Mouse (Mus musculus) limb, embryonic 11.5 days (tissue): ENCODE results near the gene Cdc42ep4. TPM values are rescaled to one million over a fixed set of nuclear protein-coding genes. Genes with fewer than 3 reads are reported as not detected.
A peak's percentile ranks its signal among the peaks of the same experiment; 100 is the strongest.

ENCODE experiments used
- ATAC-seq: fragments of 200-750 bp; cut with Nextera tagmentation; 2 replicates; pipeline ENCODE4 v1.8.0; 2017; ENCODE audit warnings: low read depth; ENCODE audit not compliant: insufficient number of reproducible peaks, low FRiP score, low TSS enrichment
- DNase-seq: peaks from one replicate; pipeline ENCODE4 v3.0.0-alpha.2; 2015; ENCODE audit warnings: low spot score
- H3K27ac ChIP-seq: fragments of 300-500 bp; sonication (generic); replicated peaks from 2 replicates; pipeline ENCODE4 v1.5.1; 2014; ENCODE audit warnings: low read depth, mild to moderate bottlenecking, low read length
- H3K27me3 ChIP-seq: fragments of 300-500 bp; sonication (generic); 2 replicates; pipeline ENCODE4 v1.6.1; 2014; ENCODE audit warnings: mild to moderate bottlenecking, low read length, mixed read lengths; ENCODE audit not compliant: control insufficient read depth, insufficient read depth
- H3K36me3 ChIP-seq: fragments of 300-500 bp; sonication (generic); 2 replicates; pipeline ENCODE4 v1.6.1; 2014; ENCODE audit warnings: mild to moderate bottlenecking, low read length, moderate library complexity, mixed read lengths; ENCODE audit not compliant: control insufficient read depth, insufficient read depth
- H3K4me1 ChIP-seq: fragments of 300-500 bp; sonication (generic); 2 replicates; pipeline ENCODE4 v1.6.1; 2014; ENCODE audit warnings: low read length, mixed read lengths; ENCODE audit not compliant: control insufficient read depth, insufficient read depth
- H3K4me2 ChIP-seq: fragments of 300-500 bp; sonication (generic); 2 replicates; pipeline ENCODE4 v1.6.1; 2014; ENCODE audit warnings: low read depth, mild to moderate bottlenecking, moderate library complexity; ENCODE audit not compliant: severe bottlenecking
- H3K4me3 ChIP-seq: fragments of 300-500 bp; sonication (generic); 2 replicates; pipeline ENCODE4 v1.5.1; 2014; ENCODE audit warnings: low read depth, low read length
- H3K9ac ChIP-seq: fragments of 300-500 bp; sonication (generic); 2 replicates; pipeline ENCODE4 v1.6.1; 2014; ENCODE audit warnings: mild to moderate bottlenecking, low read length
- H3K9me3 ChIP-seq: fragments of 300-500 bp; sonication (generic); 2 replicates; pipeline ENCODE4 v1.6.1; 2016; ENCODE audit warnings: low read length; ENCODE audit not compliant: control insufficient read depth
- WGBS: fragments of 180-500 bp; shearing (Covaris S2); extraction: QIAGEN DNeasy Blood & Tissue Kit; methylation state at CpG from one replicate; pipeline ENCODE4 v1.1.7; 2014; 5-methylcytosine and 5-hydroxymethylcytosine counted together
- polyA plus RNA-seq: library from polyadenylated mRNA; unstranded; fragments of >200 nt; fragmentation: Nextera tagmentation; extraction: Ambion mirVana; gene quantifications from 2 replicates; pipeline ENCODE4 v1.2.1, GENCODE M21; 2014

Cdc42ep4 gene
- 74.3 and 75.4 TPM in 2 replicates for polyA plus RNA-seq

DNA sequence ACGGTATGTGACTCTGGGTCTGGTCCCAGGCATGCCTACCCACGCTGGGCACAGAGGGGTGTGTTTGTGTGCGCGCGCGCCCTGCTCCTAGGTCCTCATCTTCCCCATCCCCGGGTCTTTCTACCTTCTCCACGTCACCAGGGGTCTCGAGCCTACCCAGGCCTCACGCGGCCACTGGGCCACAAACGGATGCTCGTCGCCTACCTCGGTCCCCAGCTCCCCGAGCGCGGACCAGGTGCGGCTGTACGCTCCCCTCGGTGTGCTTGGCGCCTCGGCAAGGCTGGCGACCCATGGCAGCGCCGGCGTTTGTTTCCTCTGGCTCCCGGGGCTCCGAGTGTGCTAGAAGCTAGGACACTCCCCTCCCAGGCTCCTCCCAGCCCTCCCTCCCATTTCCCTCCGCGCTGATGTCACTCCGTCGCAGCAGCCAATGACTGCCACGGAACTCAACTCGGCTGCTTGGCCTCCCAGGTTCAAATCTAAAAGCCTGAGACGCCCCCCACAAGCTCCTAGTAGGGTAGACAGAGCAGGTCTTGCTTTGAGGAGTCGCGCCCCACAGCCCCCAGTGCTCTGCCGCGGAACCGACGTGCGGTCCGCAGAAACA, at the start of gene Cdc42ep4:
TSS of gene Cdc42ep4 (minus strand) at position 398 of the 601 bp plus-strand sequence.
- Histone ChIP-seq H3K4me2 (peak within 1 kb of the TSS; percentile 98), H3K36me3 (no peaks in the 10 kb centered on the region; the same call in 1 of the 2 replicates), H3K27me3 (no peaks in the 10 kb centered on the region), H3K27ac (peak within 1 kb of the TSS; percentile 95), H3K4me3 (peak within 1 kb of the TSS; percentile 89), H3K9ac (peak within 1 kb of the TSS; percentile 83), H3K4me1 (peaks cover 35% of the 10 kb centered on the region), H3K9me3 (no peaks in the 10 kb centered on the region)
- WGBS = under 1% methylated on average over 44 of the region's 44 CpGs
- DNase-seq (peak; percentile 93), ATAC-seq (peak; percentile 62)

DNA sequence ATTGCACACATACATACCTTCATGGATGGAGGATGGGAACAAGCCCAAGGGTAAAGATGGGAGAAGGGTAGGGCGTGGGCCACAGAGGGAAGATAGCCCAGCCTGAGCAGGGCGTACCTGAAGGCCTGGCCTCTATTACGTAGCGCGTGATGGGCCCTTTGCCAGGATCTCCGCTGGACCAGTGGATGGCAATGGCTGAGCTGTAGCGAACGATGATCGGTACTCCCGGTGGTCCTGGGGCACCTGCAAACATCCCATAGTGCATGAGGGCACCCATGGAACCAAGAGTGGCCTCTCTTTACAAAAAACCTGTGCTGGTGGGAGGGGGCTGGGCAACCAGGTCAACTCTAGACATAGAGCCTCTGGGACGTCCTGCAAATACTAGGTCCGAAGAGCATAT, 48.3 kb upstream of the Cdc42ep4 start:
- 94% methylated on average over 12 of the region's 12 CpGs for WGBS
- ATAC-seq = no peak

DNA sequence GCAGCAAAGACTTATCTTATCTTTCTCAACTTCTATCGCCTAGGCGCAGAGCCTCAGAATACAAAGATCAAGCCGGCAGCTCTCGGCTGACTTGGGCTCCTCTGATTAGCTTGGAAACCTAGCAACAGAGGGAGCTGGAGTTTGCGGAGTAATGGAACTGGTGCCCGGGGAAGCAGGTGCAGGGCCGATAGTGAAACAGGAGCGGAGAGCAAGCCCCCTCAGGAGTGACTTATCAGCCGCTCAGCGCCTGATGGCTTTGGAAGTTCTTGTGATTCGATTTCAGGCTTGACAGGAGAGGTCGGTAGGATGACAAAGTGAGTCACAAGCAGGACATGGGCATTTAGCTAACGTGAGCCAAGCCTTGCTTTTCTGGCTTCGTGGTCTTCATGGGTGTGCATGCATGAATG, 47.4 kb upstream of the Cdc42ep4 start:
- peaks cover 15% of the 10 kb centered on the region for H3K4me1 ChIP-seq
- H3K4me3 ChIP-seq = no peak overlapping the region
- H3K9ac ChIP-seq = no peak overlapping the region
- no peak overlapping the region for H3K27ac ChIP-seq
- H3K36me3 ChIP-seq = no peaks in the 10 kb centered on the region; the same call in 1 of the 2 replicates
- no peak overlapping the region for H3K4me2 ChIP-seq
- WGBS = 90% methylated on average over 14 of the region's 14 CpGs
- H3K9me3 ChIP-seq = no peaks in the 10 kb centered on the region
- no peak for DNase-seq
- no peaks in the 10 kb centered on the region for H3K27me3 ChIP-seq
- ATAC-seq = no peak

More for the DNA sequence above, 48.3 kb upstream of the Cdc42ep4 start:
- Histone ChIP-seq H3K27ac (no peak overlapping the region), H3K4me3 (no peak overlapping the region), H3K36me3 (no peaks in the 10 kb centered on the region; the same call in 1 of the 2 replicates), H3K27me3 (no peaks in the 10 kb centered on the region), H3K4me1 (peaks cover 15% of the 10 kb centered on the region), H3K9me3 (no peaks in the 10 kb centered on the region), H3K9ac (no peak overlapping the region), H3K4me2 (no peak overlapping the region)
- DNase-seq = no peak

DNA sequence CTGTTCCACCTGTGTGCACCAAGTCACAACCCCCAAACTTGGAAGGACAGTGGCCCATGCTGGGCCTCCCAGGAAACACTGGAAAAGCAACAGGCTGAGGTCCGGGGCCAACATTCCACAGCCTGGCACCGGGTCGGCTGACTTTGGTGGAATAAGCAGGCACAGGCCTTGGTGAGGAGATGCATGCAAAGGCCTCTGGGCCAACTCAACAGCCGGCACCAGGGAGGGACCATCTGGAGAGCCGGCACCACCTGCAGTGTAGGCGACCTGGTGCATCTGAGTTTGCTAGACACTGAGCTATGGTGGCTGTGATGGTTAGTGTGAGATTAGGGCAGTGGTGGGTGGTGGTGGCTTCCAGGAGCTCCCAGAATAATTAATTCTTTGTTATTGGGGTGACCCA, 46.3 kb upstream of the Cdc42ep4 start:
- Histone ChIP-seq H3K36me3 (no peaks in the 10 kb centered on the region; the same call in 1 of the 2 replicates), H3K9me3 (no peaks in the 10 kb centered on the region), H3K27ac (no peak overlapping the region), H3K4me2 (no peak overlapping the region), H3K9ac (no peak overlapping the region), H3K27me3 (no peaks in the 10 kb centered on the region), H3K4me3 (no peak overlapping the region), H3K4me1 (peaks cover 15% of the 10 kb centered on the region)
- ATAC-seq (no peak), DNase-seq (no peak)
- WGBS = 81% methylated on average over 6 of the region's 6 CpGs

- Histone ChIP-seq H3K27ac (no peak overlapping the region), H3K4me3 (no peak overlapping the region), H3K27me3 (no peaks in the 10 kb centered on the region), H3K36me3 (no peaks in the 10 kb centered on the region; the same call in 1 of the 2 replicates), H3K4me1 (peaks cover 9% of the 10 kb centered on the region), H3K4me2 (no peak overlapping the region), H3K9me3 (no peaks in the 10 kb centered on the region), H3K9ac (no peak overlapping the region)
- 77% methylated on average over 19 of the region's 19 CpGs for WGBS
- no peak for ATAC-seq
- DNase-seq = no peak
These were observed 45.6 kb upstream of the Cdc42ep4 start for GRCm38 (mm10) chr11:113797014-113797983.

DNA sequence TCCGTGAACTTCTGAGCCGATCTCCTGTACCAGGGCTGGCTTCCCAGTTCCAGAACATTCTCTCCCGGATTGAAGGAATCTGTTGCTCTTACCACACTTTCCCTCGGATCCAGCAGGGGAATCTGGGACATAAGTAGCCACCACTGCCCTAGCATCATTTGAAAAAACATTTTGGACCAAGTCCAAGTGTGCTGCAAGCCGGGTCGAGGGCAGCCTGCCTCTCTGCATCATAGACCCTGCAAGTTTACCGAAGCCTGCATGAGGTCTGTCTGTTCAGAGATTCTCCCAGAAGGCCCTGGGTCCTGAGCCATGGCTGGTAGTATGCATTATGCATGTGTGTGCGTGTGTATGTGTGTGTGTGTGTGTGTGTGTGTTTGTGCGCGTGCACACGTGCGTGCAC, 44.2 kb upstream of the Cdc42ep4 start:
- Histone ChIP-seq H3K4me1 (0 out of 2 replicates have a peak, but pooled peaks cover 9% of the 10 kb centered on the region), H3K9me3 (no peaks in the 10 kb centered on the region), H3K27ac (no peak overlapping the region), H3K4me2 (no peak overlapping the region), H3K9ac (no peak overlapping the region), H3K36me3 (no peaks in the 10 kb centered on the region), H3K4me3 (no peak overlapping the region), H3K27me3 (no peaks in the 10 kb centered on the region)
- no peak for DNase-seq
- no peak for ATAC-seq
- 92% methylated on average over 12 of the region's 12 CpGs for WGBS

- no peak overlapping the region for H3K4me2 ChIP-seq
- no peaks in the 10 kb centered on the region for H3K9me3 ChIP-seq
- H3K4me3 ChIP-seq = no peak overlapping the region
- ATAC-seq (no peak), DNase-seq (no peak)
- H3K27me3 ChIP-seq = no peaks in the 10 kb centered on the region
- no peaks in the 10 kb centered on the region for H3K36me3 ChIP-seq
- peaks cover 22% of the 10 kb centered on the region for H3K4me1 ChIP-seq
- H3K9ac ChIP-seq = no peak overlapping the region
- 0 out of 2 replicates have a peak overlapping the region, but pooled peaks have one; percentile 1 for H3K27ac ChIP-seq
- WGBS = 57% methylated on average over 16 of the region's 16 CpGs
These were observed 39.9 kb upstream of the Cdc42ep4 start for GRCm38 (mm10) chr11:113791357-113792215.

- WGBS = 14% methylated on average over 1 of the region's 1 CpGs
- Histone ChIP-seq H3K27ac (no peak overlapping the region), H3K36me3 (no peaks in the 10 kb centered on the region), H3K4me2 (no peak overlapping the region), H3K4me1 (peaks cover 37% of the 10 kb centered on the region), H3K4me3 (no peak overlapping the region), H3K27me3 (no peaks in the 10 kb centered on the region), H3K9me3 (no peaks in the 10 kb centered on the region), H3K9ac (no peak overlapping the region)
- ATAC-seq (no peak), DNase-seq (no peak)
These were observed 37.4 kb upstream of the Cdc42ep4 start for GRCm38 (mm10) chr11:113789101-113789500.
